Mouse (Mus musculus): ENCODE data around the gene Spatc1l. TPM values are rescaled to one million over a fixed set of nuclear protein-coding genes. Genes with fewer than 3 reads are reported as not detected.

The Spatc1l gene
- polyA plus RNA-seq, 1 experiment from 2014 or later = not detected

DNA sequence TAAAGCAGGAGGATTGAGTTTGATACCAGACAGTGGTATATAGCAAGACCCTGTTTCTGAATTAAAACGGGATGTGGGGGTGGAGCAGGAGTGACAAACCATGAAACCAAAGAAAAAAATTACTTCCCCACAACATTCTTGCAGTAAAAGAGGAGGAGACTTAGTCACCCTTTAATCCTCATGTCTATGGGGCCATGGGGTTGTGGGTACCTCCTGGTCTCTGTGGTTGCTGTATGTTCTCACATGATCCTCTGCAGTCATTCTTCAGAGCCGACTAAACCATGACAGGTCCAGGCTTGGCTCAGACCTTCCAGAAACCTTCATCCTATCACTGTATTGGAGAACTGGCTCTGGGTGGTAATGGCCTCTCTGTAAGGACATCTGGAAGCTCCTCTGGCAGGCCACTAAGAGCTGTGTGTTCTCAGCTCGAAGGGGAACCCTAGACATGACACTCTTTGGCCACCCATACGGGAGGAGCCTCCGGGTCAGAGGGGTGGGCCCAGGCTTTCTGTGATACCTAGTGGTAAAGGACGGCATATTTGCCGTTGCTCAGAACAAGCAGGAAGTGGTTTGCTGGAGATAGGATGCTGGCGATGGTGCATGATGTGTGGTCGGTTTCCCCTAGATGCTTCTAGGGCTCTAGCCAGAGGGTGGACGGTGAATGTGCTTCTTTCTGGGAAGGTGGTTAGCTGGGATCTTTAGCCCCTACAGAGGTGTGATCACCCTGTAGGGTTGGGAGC, 19.3 kb upstream of the Spatc1l start:
- Histone ChIP-seq H3K4me3 (replicated peaks; ENCODE audit: low read length) (no peak overlapping the region), H3K36me3 (replicated peaks; ENCODE audit: control insufficient read depth, insufficient read depth) (peaks cover 100% of the 10 kb centered on the region), H3K27ac (no peak overlapping the region), H3K4me2 (replicated peaks) (no peak overlapping the region), H3K9ac (no peak overlapping the region), H3K4me1 (replicated peaks; ENCODE audit: control insufficient read depth, insufficient read depth, low read length) (no peaks in the 10 kb centered on the region), H3K9me3 (ENCODE audit: control insufficient read depth, low read length) (no peaks in the 10 kb centered on the region), H3K27me3 (ENCODE audit: control insufficient read depth, insufficient read depth, low read length) (no peaks in the 10 kb centered on the region)
- WGBS = 91% methylated on average over 10 of the region's 10 CpGs
- ATAC-seq (ENCODE audit: low FRiP score) (no peak), DNase-seq (ENCODE audit: low spot score) (no peak)

DNA sequence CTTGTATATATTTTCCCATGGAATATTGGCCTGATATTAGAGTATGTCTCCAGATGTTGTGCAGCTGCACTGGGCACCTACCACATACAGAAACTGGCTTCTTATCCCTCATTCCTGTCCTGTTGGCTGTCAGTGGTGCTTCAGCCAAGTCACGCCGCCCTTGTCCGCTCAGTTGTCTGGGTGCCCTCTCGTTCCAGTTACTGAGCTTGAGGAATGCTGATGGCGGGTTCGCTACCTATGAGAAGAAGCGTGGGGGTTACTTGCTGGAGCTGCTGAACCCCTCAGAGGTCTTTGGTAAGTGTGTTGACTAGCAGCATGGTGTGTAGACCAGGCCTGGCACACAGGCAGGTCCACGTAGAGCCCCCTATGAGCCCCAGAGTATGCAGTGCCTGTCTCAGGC, 15.5 kb upstream of the Spatc1l start:
- DNase-seq (ENCODE audit: low spot score) (no peak), ATAC-seq (ENCODE audit: low FRiP score) (no peak)
- no peaks in the 10 kb centered on the region for H3K9me3 ChIP-seq (ENCODE audit: control insufficient read depth, low read length)
- WGBS = 94% methylated on average over 8 of the region's 8 CpGs
- no peaks in the 10 kb centered on the region for H3K27me3 ChIP-seq (ENCODE audit: control insufficient read depth, insufficient read depth, low read length)
- H3K27ac ChIP-seq = no peak overlapping the region
- H3K4me3 ChIP-seq (replicated peaks; ENCODE audit: low read length) = no peak overlapping the region
- H3K4me2 ChIP-seq (replicated peaks) = no peak overlapping the region
- no peak overlapping the region for H3K9ac ChIP-seq
- no peaks in the 10 kb centered on the region for H3K4me1 ChIP-seq (replicated peaks; ENCODE audit: control insufficient read depth, insufficient read depth, low read length)
- H3K36me3 ChIP-seq (replicated peaks; ENCODE audit: control insufficient read depth, insufficient read depth) = peaks cover 100% of the 10 kb centered on the region

DNA sequence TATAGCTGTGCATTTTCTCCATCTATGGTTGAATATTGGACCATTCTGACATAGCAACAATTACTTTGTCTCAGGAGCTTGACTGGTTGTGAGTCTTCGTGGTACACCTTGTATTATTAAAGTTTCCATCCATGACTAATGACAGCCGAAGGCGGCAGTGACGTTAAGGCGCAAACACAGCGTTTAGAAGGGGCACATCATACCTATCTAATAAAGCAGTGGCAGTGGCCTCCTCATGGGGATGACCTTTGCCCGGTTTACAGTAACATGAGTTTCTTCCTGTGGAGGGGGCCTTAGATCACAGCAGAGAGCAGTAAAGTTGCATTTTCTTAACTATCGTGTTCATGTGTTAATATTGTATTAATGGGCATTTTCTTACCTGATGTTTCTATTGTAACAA, 13.9 kb upstream of the Spatc1l start:
- ATAC-seq (ENCODE audit: low FRiP score) = no peak
- H3K27me3 ChIP-seq (ENCODE audit: control insufficient read depth, insufficient read depth, low read length) = no peaks in the 10 kb centered on the region
- no peak overlapping the region for H3K9ac ChIP-seq
- H3K4me1 ChIP-seq (replicated peaks; ENCODE audit: control insufficient read depth, insufficient read depth, low read length) = no peaks in the 10 kb centered on the region
- H3K9me3 ChIP-seq (ENCODE audit: control insufficient read depth, low read length) = no peaks in the 10 kb centered on the region
- DNase-seq (ENCODE audit: low spot score) = no peak
- 92% methylated on average over 8 of the region's 8 CpGs for WGBS
- no peak overlapping the region for H3K4me3 ChIP-seq (replicated peaks; ENCODE audit: low read length)
- H3K36me3 ChIP-seq (replicated peaks; ENCODE audit: control insufficient read depth, insufficient read depth) = peaks cover 100% of the 10 kb centered on the region
- no peak overlapping the region for H3K27ac ChIP-seq
- no peak overlapping the region for H3K4me2 ChIP-seq (replicated peaks)

DNA sequence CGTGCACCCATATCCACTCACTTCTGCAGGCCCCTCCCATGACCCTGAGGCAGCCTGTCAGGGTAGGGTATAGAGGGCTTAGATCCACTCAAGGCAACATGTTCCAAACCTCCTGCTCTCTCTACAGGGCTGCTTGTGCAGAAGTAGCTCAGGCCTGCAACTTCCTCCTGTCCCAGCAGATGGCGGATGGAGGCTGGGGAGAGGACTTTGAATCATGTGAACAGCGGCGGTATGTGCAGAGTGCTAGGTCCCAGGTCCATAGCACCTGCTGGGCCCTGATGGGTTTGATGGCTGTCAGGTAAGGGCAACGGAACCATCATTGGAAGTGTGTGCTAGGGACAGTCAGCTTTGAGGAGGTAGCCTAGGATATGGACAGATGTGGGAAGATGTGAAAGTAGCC, 11.6 kb upstream of the Spatc1l start:
- no peak overlapping the region for H3K9ac ChIP-seq
- no peaks in the 10 kb centered on the region for H3K4me1 ChIP-seq (replicated peaks; ENCODE audit: control insufficient read depth, insufficient read depth, low read length)
- H3K4me2 ChIP-seq (replicated peaks) = no peak overlapping the region
- no peaks in the 10 kb centered on the region for H3K27me3 ChIP-seq (ENCODE audit: control insufficient read depth, insufficient read depth, low read length)
- H3K36me3 ChIP-seq (replicated peaks; ENCODE audit: control insufficient read depth, insufficient read depth) = peaks cover 98% of the 10 kb centered on the region
- ATAC-seq (ENCODE audit: low FRiP score) (no peak), DNase-seq (ENCODE audit: low spot score) (no peak)
- no peak overlapping the region for H3K4me3 ChIP-seq (replicated peaks; ENCODE audit: low read length)
- H3K27ac ChIP-seq = no peak overlapping the region
- WGBS = 89% methylated on average over 5 of the region's 5 CpGs
- H3K9me3 ChIP-seq (ENCODE audit: control insufficient read depth, low read length) = no peaks in the 10 kb centered on the region

DNA sequence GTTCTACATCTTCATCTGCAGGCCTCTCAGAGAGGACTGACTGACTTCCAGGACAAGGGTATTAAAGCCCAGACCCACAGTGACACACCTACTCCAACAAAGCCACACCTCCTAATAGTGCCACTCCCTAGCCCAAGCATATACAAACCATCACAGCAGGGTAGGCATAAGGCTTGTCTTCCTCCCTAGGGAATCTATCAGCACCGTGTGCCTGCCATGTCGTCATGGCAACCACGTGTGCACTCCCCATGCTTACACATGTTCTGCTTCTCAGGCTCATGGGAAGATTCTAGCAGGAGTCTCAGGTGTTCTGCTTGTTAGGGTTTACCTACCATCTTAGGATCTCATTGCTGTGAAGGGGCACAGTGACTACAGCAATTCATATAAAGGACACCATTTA, 10.5 kb upstream of the Spatc1l start:
- Histone ChIP-seq H3K36me3 (replicated peaks; ENCODE audit: control insufficient read depth, insufficient read depth) (peaks cover 98% of the 10 kb centered on the region), H3K27me3 (ENCODE audit: control insufficient read depth, insufficient read depth, low read length) (no peaks in the 10 kb centered on the region), H3K4me3 (replicated peaks; ENCODE audit: low read length) (no peak overlapping the region), H3K27ac (no peak overlapping the region), H3K4me2 (replicated peaks) (no peak overlapping the region), H3K4me1 (replicated peaks; ENCODE audit: control insufficient read depth, insufficient read depth, low read length) (no peaks in the 10 kb centered on the region), H3K9ac (no peak overlapping the region), H3K9me3 (ENCODE audit: control insufficient read depth, low read length) (no peaks in the 10 kb centered on the region)
- 70% methylated on average over 3 of the region's 3 CpGs for WGBS
- ATAC-seq (ENCODE audit: low FRiP score) (no peak), DNase-seq (ENCODE audit: low spot score) (no peak)

DNA sequence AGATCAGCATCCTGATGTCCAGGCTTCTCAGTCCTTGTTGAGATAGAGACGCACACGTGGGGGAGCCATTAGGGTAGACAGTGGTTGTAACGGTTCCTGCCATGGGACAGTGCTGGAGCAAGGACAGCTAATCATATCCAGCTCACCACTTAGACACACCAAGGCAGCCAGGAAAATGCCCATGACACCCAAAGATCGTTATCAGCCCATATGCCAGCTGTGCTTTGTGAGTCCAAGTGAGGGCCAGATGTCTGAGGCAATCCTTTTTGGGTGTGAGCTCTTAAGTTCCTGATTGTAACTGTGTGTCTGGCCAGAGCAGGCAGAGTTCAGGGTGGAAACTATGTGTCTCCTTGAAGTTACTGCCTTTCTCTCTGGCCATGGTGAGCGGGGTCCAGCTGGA, 8.0 kb upstream of the Spatc1l start:
- 92% methylated on average over 5 of the region's 5 CpGs for WGBS
- peaks cover 74% of the 10 kb centered on the region for H3K36me3 ChIP-seq (replicated peaks; ENCODE audit: control insufficient read depth, insufficient read depth)
- no peak overlapping the region for H3K4me2 ChIP-seq (replicated peaks)
- H3K9ac ChIP-seq = no peak overlapping the region
- H3K4me1 ChIP-seq (replicated peaks; ENCODE audit: control insufficient read depth, insufficient read depth, low read length) = no peaks in the 10 kb centered on the region
- H3K4me3 ChIP-seq (replicated peaks; ENCODE audit: low read length) = no peak overlapping the region
- H3K27ac ChIP-seq = no peak overlapping the region
- no peaks in the 10 kb centered on the region for H3K9me3 ChIP-seq (ENCODE audit: control insufficient read depth, low read length)
- ATAC-seq (ENCODE audit: low FRiP score) = no peak
- no peaks in the 10 kb centered on the region for H3K27me3 ChIP-seq (ENCODE audit: control insufficient read depth, insufficient read depth, low read length)
- DNase-seq (ENCODE audit: low spot score) = no peak

DNA sequence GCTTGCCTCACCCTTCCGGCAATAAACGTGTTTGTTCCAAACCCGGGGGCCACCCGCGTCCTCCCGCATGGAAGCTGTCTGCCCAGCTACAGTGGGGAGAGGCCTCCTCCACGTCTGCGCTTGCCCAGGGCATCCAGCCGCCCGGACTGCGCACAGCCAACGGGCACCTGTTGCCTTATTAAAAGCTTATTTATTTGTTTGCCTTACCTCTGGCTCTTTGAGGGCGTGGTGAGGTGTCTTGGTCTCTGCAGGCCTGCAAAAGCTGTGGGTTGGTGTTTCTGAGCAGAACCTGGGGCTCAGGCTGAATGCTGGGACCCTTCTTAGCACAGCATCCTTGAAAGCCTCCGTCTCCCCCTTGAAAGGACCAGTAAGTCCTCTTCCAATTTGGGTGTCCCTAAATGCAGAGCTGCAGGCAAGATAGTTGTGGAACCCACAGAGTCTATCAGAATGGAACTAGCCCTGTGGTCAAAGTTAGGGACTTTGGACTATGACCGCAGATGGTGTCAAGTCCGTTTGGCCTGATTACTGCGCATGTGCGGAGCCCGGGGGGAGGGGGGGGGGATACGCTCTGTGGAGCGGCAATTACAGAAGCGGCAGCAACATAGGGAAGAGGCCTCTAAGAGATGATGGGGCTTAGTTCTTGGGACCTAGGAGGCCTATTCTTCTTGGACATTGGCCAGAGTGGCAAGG, 8.1 kb downstream of the Spatc1l start:
- no peaks in the 10 kb centered on the region for H3K4me1 ChIP-seq (replicated peaks; ENCODE audit: control insufficient read depth, insufficient read depth, low read length)
- no peaks in the 10 kb centered on the region for H3K27me3 ChIP-seq (ENCODE audit: control insufficient read depth, insufficient read depth, low read length)
- WGBS = 92% methylated on average over 22 of the region's 22 CpGs
- H3K27ac ChIP-seq = no peak overlapping the region
- no peaks in the 10 kb centered on the region for H3K9me3 ChIP-seq (ENCODE audit: control insufficient read depth, low read length)
- H3K9ac ChIP-seq = no peak overlapping the region
- ATAC-seq (ENCODE audit: low FRiP score) (no peak), DNase-seq (ENCODE audit: low spot score) (no peak)
- no peaks in the 10 kb centered on the region for H3K36me3 ChIP-seq (replicated peaks; ENCODE audit: control insufficient read depth, insufficient read depth)
- H3K4me3 ChIP-seq (replicated peaks; ENCODE audit: low read length) = no peak overlapping the region
- no peak overlapping the region for H3K4me2 ChIP-seq (replicated peaks)

DNA sequence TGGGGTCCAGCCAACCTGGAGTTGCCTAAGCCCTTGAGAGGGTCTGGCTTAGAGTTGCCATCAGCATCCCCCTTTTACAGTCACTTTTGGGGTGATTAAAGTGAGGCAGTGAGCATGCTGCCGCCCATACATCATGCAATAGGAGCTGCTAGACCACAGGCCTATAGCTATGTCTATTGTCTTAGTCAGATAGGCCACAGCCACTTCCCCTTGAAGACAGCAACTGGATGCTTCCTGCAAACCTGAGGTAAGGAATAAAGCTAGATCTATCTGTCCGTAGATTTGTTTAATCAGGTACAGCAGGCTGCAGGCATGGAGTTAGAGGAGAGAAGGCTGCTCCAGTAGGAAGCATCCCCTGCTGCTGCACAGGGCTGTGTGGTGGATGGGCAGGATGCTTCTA, 9.0 kb downstream of the Spatc1l start:
- no peak overlapping the region for H3K4me2 ChIP-seq (replicated peaks)
- no peak overlapping the region for H3K4me3 ChIP-seq (replicated peaks; ENCODE audit: low read length)
- ATAC-seq (ENCODE audit: low FRiP score) (no peak), DNase-seq (ENCODE audit: low spot score) (no peak)
- H3K4me1 ChIP-seq (replicated peaks; ENCODE audit: control insufficient read depth, insufficient read depth, low read length) = no peaks in the 10 kb centered on the region
- H3K36me3 ChIP-seq (replicated peaks; ENCODE audit: control insufficient read depth, insufficient read depth) = no peaks in the 10 kb centered on the region
- H3K27ac ChIP-seq = no peak overlapping the region
- no peaks in the 10 kb centered on the region for H3K9me3 ChIP-seq (ENCODE audit: control insufficient read depth, low read length)
- H3K9ac ChIP-seq = no peak overlapping the region
- 78% methylated on average over 2 of the region's 2 CpGs for WGBS
- no peaks in the 10 kb centered on the region for H3K27me3 ChIP-seq (ENCODE audit: control insufficient read depth, insufficient read depth, low read length)

DNA sequence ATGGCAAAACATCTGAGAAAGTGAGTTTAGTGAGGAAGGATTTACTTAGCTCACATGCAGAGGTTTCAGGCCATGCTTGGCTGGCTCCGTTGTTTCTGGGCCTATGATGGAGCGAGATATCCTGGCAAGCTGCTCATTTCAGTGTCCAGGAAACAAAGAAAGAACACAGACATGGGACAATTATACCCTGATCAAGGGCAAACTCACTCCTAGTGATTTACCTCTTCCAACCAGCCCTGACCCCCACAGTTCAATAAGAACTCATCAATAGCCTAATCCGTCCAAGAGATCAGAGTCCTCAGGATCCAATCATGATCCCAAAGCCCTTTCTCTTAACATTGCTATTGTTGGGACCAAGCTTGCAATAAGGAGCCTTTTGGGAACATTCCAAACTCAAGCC, 10.1 kb downstream of the Spatc1l start:
- Histone ChIP-seq H3K27ac (no peak overlapping the region), H3K9ac (no peak overlapping the region), H3K4me2 (replicated peaks) (no peak overlapping the region), H3K4me3 (replicated peaks; ENCODE audit: low read length) (no peak overlapping the region), H3K4me1 (replicated peaks; ENCODE audit: control insufficient read depth, insufficient read depth, low read length) (no peaks in the 10 kb centered on the region), H3K27me3 (ENCODE audit: control insufficient read depth, insufficient read depth, low read length) (no peaks in the 10 kb centered on the region), H3K9me3 (ENCODE audit: control insufficient read depth, low read length) (no peaks in the 10 kb centered on the region), H3K36me3 (replicated peaks; ENCODE audit: control insufficient read depth, insufficient read depth) (no peaks in the 10 kb centered on the region)
- DNase-seq (ENCODE audit: low spot score) (no peak), ATAC-seq (ENCODE audit: low FRiP score) (no peak)
- 68% methylated on average over 3 of the region's 3 CpGs for WGBS
